Mouse (Mus musculus): Measurements from ENCODE around the gene Lcmt1. TPM values are rescaled to one million over a fixed set of nuclear protein-coding genes. Genes with fewer than 3 reads are reported as not detected.

The Lcmt1 gene
- total and polyA plus RNA-seq, 3 experiments, result 26.4 to 34.8 (median 27.6) TPM

GRCm38 (mm10) chr7:123345041-123345544, 24.5 kb upstream of the Lcmt1 start:
- dilution Hi-C loops (cut with MboI; ENCODE audit: extremely low pct_ligation_motif_present, extremely low pct_unique_long_range_greater_than_20kb, low sequenced_read_pairs), result no loop called here
- Histone ChIP-seq H3K27me3 (replicated peaks) (no peaks in the 10 kb centered on the region), H3K4me1 (ENCODE audit: control insufficient read depth in 1 of 2, insufficient read depth in 2 of 2) (peaks cover 0 to 91% of the 10 kb centered on the region in 2 experiments; a peak in 3 of 4 replicates)

GRCm38 (mm10) chr7:123346631-123347290, 22.8 kb upstream of the Lcmt1 start:
- H3K4me2 ChIP-seq (ENCODE audit: insufficient read depth, low read depth, poor library complexity, severe bottlenecking), result no peak overlapping the region
- peaks cover 0 to 97% of the 10 kb centered on the region in 2 experiments; a peak in 3 of 4 replicates for H3K4me1 ChIP-seq (ENCODE audit: control insufficient read depth in 1 of 2, insufficient read depth in 2 of 2)
- peaks cover 0 to 51% of the 10 kb centered on the region in 2 experiments for H3K36me3 ChIP-seq (replicated peaks in 1 of 2; ENCODE audit: control insufficient read depth in 1 of 2, insufficient read depth in 1 of 2, low read length in 1 of 2)
- dilution Hi-C loops (cut with MboI; ENCODE audit: extremely low pct_ligation_motif_present, extremely low pct_unique_long_range_greater_than_20kb, low sequenced_read_pairs) (no loop called here), in situ Hi-C loops (cut with MboI; ENCODE audit: low pct_ligation_motif_present, low pct_unique_long_range_greater_than_20kb, low sequenced_read_pairs) (no loop called here)
- no peak overlapping the region for H3K4me3 ChIP-seq (replicated peaks in 1 of 3; ENCODE audit: low read depth in 2 of 3, low read length in 2 of 3, poor library complexity in 1 of 3)
- TF ChIP-seq MAFK (IDR thresholded peaks at IDR 0.05; ENCODE audit: insufficient replicate concordance, low read length) (no peak), CHD2 (IDR thresholded peaks at IDR 0.05; ENCODE audit: low read length) (no peak), ZMIZ1 (IDR thresholded peaks at IDR 0.05; ENCODE audit: low read depth, low read length) (no peak), CTCF (conservative IDR thresholded peaks at IDR 0.05 in 1 of 2, IDR thresholded peaks at IDR 0.05 in 1 of 2; ENCODE audit: low read depth in 2 of 2, low read length in 2 of 2) (no peak), PAX5 (IDR thresholded peaks at IDR 0.05; ENCODE audit: low read length) (no peak), IRF4 (IDR thresholded peaks at IDR 0.05; ENCODE audit: low read depth, low read length) (no peak), NELFE (IDR thresholded peaks at IDR 0.05; ENCODE audit: low read depth, low read length) (no peak), E2F4 (IDR thresholded peaks at IDR 0.05; ENCODE audit: insufficient replicate concordance, low read depth, low read length) (no peak), POLR2A (IDR thresholded peaks at IDR 0.05; ENCODE audit: low read depth, low read length) (no peak), POLR2AphosphoS2 (IDR thresholded peaks at IDR 0.05; ENCODE audit: low read depth, low read length) (no peak), JUN (IDR thresholded peaks at IDR 0.05; ENCODE audit: insufficient read depth, low read depth, low read length) (no peak), SIN3A (IDR thresholded peaks at IDR 0.05; ENCODE audit: low read length) (no peak), BHLHE40 (IDR thresholded peaks at IDR 0.05; ENCODE audit: low read depth, low read length) (no peak)
- H3K9me3 ChIP-seq (replicated peaks; ENCODE audit: low read length), result no peaks in the 10 kb centered on the region
- H3K27ac ChIP-seq (ENCODE audit: insufficient read depth, low read depth), result no peak overlapping the region
- DNase-seq (ENCODE audit: extremely low read depth), result no peak
- H3K27me3 ChIP-seq (replicated peaks), result no peaks in the 10 kb centered on the region
- peaks cover 23% of the 10 kb centered on the region for H3K79me2 ChIP-seq (replicated peaks; ENCODE audit: control insufficient read depth, extremely low read depth, insufficient read depth, poor library complexity, severe bottlenecking)
- H3K9ac ChIP-seq (ENCODE audit: insufficient read depth, low read depth), result no peak overlapping the region

More at GRCm38 (mm10) chr7:123345041-123345544, 24.5 kb upstream of the Lcmt1 start:
- no peak overlapping the region for H3K4me2 ChIP-seq (ENCODE audit: insufficient read depth, low read depth, poor library complexity, severe bottlenecking)
- H3K27ac ChIP-seq (ENCODE audit: insufficient read depth, low read depth), result no peak overlapping the region
- peaks cover 10% of the 10 kb centered on the region; the same call in 1 of the 2 replicates for H3K79me2 ChIP-seq (replicated peaks; ENCODE audit: control insufficient read depth, extremely low read depth, insufficient read depth, poor library complexity, severe bottlenecking)
- H3K9ac ChIP-seq (ENCODE audit: insufficient read depth, low read depth), result no peak overlapping the region
- in situ Hi-C loops (cut with MboI; ENCODE audit: low pct_ligation_motif_present, low pct_unique_long_range_greater_than_20kb, low sequenced_read_pairs), result no loop called here
- H3K9me3 ChIP-seq (replicated peaks; ENCODE audit: low read length), result no peaks in the 10 kb centered on the region
- DNase-seq (ENCODE audit: extremely low read depth), result no peak
- no peak for TF ChIP-seq ELF1 (IDR thresholded peaks at IDR 0.05; ENCODE audit: low read depth, low read length)
- no peak for TF ChIP-seq CHD2 (IDR thresholded peaks at IDR 0.05; ENCODE audit: low read length)
- no peak for TF ChIP-seq E2F4 (IDR thresholded peaks at IDR 0.05; ENCODE audit: insufficient replicate concordance, low read depth, low read length)
- no peak for TF ChIP-seq POLR2AphosphoS2 (IDR thresholded peaks at IDR 0.05; ENCODE audit: low read depth, low read length)
- no peak for TF ChIP-seq CHD1 (IDR thresholded peaks at IDR 0.05; ENCODE audit: low read depth, low read length)
- TF ChIP-seq POLR2A (IDR thresholded peaks at IDR 0.05; ENCODE audit: low read depth, low read length), result no peak
- TF ChIP-seq MAX (IDR thresholded peaks at IDR 0.05; ENCODE audit: low read length), result no peak
- no peak for TF ChIP-seq JUN (IDR thresholded peaks at IDR 0.05; ENCODE audit: insufficient read depth, low read depth, low read length)
- no peak for TF ChIP-seq IRF4 (IDR thresholded peaks at IDR 0.05; ENCODE audit: low read depth, low read length)
- no peak for TF ChIP-seq RAD21 (IDR thresholded peaks at IDR 0.05; ENCODE audit: low read depth, low read length)
- TF ChIP-seq MEF2A (IDR thresholded peaks at IDR 0.05; ENCODE audit: borderline replicate concordance, low read depth, low read length), result no peak
- no peak for TF ChIP-seq NELFE (IDR thresholded peaks at IDR 0.05; ENCODE audit: low read depth, low read length)
- TF ChIP-seq MYC (IDR thresholded peaks at IDR 0.05; ENCODE audit: low read depth, low read length), result no peak
- TF ChIP-seq SIN3A (IDR thresholded peaks at IDR 0.05; ENCODE audit: low read length), result no peak
- no peak for TF ChIP-seq MAFK (IDR thresholded peaks at IDR 0.05; ENCODE audit: insufficient replicate concordance, low read length)
- no peak for TF ChIP-seq EP300 (IDR thresholded peaks at IDR 0.05; ENCODE audit: low read length)
- H3K4me3 ChIP-seq (replicated peaks in 1 of 3; ENCODE audit: low read depth in 2 of 3, low read length in 2 of 3, poor library complexity in 1 of 3), result no peak overlapping the region
- peaks cover 0 to 52% of the 10 kb centered on the region in 2 experiments for H3K36me3 ChIP-seq (replicated peaks in 1 of 2; ENCODE audit: control insufficient read depth in 1 of 2, insufficient read depth in 1 of 2, low read length in 1 of 2)
